Mouse (Mus musculus) megakaryocyte, embryonic 14.5 days (primary cell): ENCODE measurements at regions not wholly inside any gene's neighbourhood (a gene's known extent, or its start where the extent isn't known, plus 50 kb on each side); places are given as distances from the start of the nearest gene placed in this dataset.

Experiments
- H3K27me3 ChIP-seq: replicated peaks from 2 replicates; pipeline ENCODE3; 2012; ENCODE audit warnings: inconsistent platforms
- H3K36me3 ChIP-seq: replicated peaks from 2 replicates; pipeline ENCODE3; 2012; ENCODE audit warnings: low read length, inconsistent platforms, mixed read lengths
- H3K4me1 ChIP-seq: 2 replicates; pipeline ENCODE4 v1.6.1; 2012; ENCODE audit warnings: inconsistent platforms
- H3K4me3 ChIP-seq: replicated peaks from 2 replicates; pipeline ENCODE3; 2012; ENCODE audit warnings: moderate library complexity, mild to moderate bottlenecking, inconsistent platforms
- H3K9me3 ChIP-seq: 2 replicates; pipeline ENCODE4 v1.6.1; 2012; ENCODE audit warnings: inconsistent platforms
- FLI1 ChIP-seq: IDR thresholded peaks from 2 replicates; pipeline ENCODE4 v1.6.1; 2012; ENCODE audit warnings: low read length, inconsistent platforms, mixed read lengths
- GATA1 ChIP-seq: IDR thresholded peaks from 3 replicates; pipeline ENCODE4 v1.6.1; 2012; ENCODE audit warnings: mixed read lengths, low read length, inconsistent platforms, borderline replicate concordance

DNA sequence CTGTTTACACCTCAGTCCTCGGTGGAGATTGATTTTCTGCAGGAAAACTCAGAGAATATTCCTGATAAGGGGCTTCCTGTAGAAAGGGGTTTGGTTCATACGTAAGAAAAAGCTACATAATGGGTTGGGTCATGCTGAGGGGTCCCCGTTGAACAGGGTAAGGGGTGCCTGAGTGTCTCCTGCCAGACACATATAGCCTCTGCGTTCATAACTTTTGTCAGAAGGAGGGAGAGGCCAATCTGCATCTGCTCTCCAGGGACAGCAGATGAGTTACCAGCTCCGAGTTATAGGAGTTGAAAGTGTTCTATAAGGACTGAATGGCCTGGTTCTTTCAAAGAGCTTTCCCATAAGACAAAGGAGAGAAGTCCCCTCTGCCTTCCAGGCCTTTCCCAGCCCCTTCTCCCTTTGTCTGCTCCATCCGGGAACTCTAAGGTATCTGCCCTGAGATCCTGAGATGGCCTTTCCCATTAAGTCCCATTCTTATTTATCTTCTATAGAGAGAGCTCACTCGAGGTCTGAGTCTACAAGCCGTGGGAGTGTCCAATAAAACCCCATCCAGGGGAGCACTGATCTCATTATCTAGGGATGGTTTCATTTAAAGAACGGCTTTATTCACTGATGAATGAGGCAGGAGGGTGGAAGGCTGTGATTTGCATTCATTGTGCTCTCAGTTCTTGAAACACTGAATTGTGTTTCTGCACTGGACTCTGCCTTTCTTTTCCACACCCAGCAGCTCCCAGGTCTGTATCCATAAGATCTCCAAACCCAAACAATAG lies 240.0 kb upstream of the Thbs1 start:
- H3K4me3 ChIP-seq: no peak overlapping the region
- H3K9me3 ChIP-seq: no peaks in the 10 kb centered on the region
- H3K36me3 ChIP-seq: peaks cover 5% of the 10 kb centered on the region
- TF ChIP-seq GATA1 (no peak), FLI1 (no peak)
- peaks cover 4% of the 10 kb centered on the region for H3K27me3 ChIP-seq
- peaks cover 15% of the 10 kb centered on the region for H3K4me1 ChIP-seq

DNA sequence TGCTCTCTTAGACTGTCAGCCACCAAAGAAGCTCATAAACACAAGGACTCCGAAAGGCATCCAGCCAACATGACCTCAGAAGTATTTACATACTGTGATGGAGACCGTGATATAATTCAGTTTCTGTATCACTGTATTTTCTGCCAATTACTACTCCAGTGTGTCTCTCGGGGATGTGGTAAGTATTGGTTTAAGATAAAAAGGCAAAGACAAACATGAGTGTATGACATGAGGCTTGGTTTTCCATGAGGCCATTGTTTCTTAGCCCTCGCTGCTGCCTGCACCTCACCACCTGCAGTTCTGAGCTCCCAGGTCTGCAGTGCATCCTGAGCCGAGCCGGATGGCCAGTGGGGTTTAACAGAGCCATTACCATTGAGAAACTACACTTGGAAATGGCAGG lies 233.9 kb upstream of the Thbs1 start:
- Histone ChIP-seq H3K9me3 (no peaks in the 10 kb centered on the region), H3K27me3 (no peaks in the 10 kb centered on the region), H3K36me3 (peaks cover 5% of the 10 kb centered on the region), H3K4me1 (peaks cover 35% of the 10 kb centered on the region), H3K4me3 (no peak overlapping the region)
- TF ChIP-seq GATA1 (no peak), FLI1 (no peak)

DNA sequence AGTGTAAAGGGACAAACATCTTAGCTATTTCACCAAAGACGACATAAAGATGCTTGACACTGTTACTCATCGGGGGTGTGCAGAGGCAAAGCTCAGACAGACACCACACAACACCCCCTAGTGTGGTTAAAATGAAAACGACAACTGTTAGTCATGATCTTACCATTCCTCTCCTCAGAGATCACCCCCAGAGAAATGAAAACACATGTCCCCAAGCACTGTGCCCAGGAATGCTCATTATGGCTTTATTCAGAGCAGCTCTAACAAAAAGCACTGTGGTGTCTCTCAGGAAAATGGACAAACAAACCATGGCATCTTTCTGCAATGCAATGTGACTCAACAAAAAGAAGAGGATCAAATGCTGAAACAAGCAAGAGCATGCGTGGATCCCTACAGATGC lies 229.5 kb upstream of the Thbs1 start:
- H3K4me1 ChIP-seq: peaks cover 52% of the 10 kb centered on the region
- H3K4me3 ChIP-seq: no peak overlapping the region
- H3K9me3 ChIP-seq: no peaks in the 10 kb centered on the region
- H3K27me3 ChIP-seq: no peaks in the 10 kb centered on the region
- no peak for TF ChIP-seq FLI1
- no peak for TF ChIP-seq GATA1
- H3K36me3 ChIP-seq: peaks cover 2% of the 10 kb centered on the region

DNA sequence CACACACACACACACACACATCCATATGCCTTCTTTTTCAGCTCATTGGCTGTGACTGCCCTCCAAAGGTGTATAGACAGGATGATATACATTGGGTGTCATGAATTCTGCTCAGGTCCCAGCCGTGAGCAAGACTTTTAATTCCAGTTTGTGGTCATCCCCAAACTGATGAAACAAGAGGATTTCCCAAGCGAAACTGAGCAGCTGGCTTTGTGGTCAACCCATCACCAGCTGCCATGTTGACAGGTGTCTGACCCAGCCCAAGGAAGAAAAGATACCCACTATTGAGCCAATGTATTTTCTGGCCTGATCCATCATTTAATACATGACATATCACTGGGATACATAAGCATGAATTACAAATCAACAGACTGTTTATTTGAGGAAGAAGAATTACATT lies 228.8 kb upstream of the Thbs1 start:
- Histone ChIP-seq H3K36me3 (peaks cover 2% of the 10 kb centered on the region), H3K27me3 (no peaks in the 10 kb centered on the region), H3K9me3 (no peaks in the 10 kb centered on the region), H3K4me1 (peaks cover 57% of the 10 kb centered on the region), H3K4me3 (no peak overlapping the region)
- no peak for TF ChIP-seq GATA1
- no peak for TF ChIP-seq FLI1

DNA sequence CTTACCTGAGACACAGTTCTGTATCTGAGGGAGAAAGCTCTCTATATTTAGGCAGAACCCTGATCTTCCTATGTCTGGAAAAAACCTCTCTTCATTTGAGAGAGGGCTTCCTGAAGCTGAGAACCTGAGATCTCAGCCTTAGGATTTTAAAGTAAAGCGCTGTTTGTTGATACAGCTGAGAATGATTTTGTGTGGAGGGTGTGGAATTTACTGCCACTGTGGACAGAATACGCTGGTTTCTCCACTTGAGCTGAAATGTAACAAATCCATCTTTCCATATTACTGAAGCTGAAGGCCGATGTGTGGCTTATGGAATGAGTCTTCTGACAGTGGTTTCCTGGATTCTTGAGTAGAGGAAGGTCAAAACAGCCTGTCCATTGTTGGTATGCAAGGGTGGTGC lies 225.2 kb upstream of the Thbs1 start:
- no peak overlapping the region for H3K4me3 ChIP-seq
- peaks cover 37% of the 10 kb centered on the region for H3K4me1 ChIP-seq
- TF ChIP-seq FLI1 (no peak), GATA1 (no peak)
- no peaks in the 10 kb centered on the region for H3K9me3 ChIP-seq
- no peaks in the 10 kb centered on the region for H3K27me3 ChIP-seq
- peaks cover 2% of the 10 kb centered on the region for H3K36me3 ChIP-seq

DNA sequence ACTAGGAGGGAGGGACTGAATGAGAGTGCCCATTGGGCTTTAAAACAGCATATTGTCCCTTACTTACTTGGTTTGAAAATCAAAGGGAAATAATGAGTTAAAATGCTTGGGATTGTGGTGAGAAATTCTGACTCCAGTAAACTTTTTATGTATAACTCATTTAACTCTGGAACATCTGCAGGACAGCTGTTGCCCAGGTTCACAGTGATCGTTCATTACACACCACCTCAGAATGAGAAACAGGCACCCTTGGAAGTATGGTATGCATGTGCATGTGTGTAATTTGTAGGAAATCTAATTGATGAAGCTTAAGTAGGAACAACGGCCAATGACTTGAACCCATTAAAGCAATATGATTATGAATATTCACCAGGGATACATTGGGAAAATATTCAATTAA lies 210.4 kb upstream of the Thbs1 start:
- Histone ChIP-seq H3K4me1 (peaks cover 11% of the 10 kb centered on the region), H3K36me3 (peaks cover 2% of the 10 kb centered on the region), H3K4me3 (no peak overlapping the region), H3K9me3 (no peaks in the 10 kb centered on the region), H3K27me3 (no peaks in the 10 kb centered on the region)
- TF ChIP-seq GATA1: no peak
- no peak for TF ChIP-seq FLI1

DNA sequence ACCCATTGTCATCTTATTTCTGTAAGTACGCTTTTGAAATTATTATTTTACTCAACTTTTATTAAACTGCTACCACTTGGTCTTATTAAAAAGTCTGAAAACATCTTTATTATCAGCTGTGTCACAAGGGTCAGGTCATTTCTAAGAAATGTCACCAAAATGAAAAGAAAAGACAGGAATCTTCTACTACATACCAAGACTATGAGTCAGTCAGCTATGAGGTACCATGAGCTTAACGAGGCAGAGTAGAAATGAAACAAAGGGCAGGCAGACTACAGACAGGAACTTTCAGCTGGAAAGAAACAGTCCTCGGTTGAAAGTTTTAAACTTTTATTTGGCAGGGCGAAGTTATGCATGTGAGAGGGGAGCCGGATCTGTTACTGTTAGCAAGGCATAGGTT lies 208.8 kb upstream of the Thbs1 start:
- Histone ChIP-seq H3K27me3 (no peaks in the 10 kb centered on the region), H3K36me3 (peaks cover 2% of the 10 kb centered on the region), H3K4me3 (no peak overlapping the region), H3K4me1 (peaks cover 11% of the 10 kb centered on the region), H3K9me3 (no peaks in the 10 kb centered on the region)
- TF ChIP-seq GATA1: no peak
- no peak for TF ChIP-seq FLI1

DNA sequence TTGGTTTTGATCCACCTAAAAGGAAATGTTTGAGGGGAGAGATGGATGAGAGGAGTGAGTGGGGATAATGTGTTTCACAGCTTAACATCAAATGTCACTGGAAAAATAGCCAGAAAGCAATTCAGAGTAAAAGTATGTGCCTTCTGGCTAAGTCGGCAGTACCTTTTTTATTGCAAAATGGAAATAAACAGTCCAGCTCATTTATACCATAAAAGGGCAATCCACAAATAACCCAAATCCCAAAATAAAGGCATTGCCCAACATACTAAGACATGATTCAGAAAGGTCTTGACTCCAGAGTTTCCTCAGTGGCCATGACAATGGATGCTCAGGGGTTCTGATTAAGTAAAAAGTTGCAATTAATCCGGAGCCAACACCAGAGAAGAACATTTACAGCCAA lies 208.0 kb upstream of the Thbs1 start:
- H3K4me3 ChIP-seq: no peak overlapping the region

DNA sequence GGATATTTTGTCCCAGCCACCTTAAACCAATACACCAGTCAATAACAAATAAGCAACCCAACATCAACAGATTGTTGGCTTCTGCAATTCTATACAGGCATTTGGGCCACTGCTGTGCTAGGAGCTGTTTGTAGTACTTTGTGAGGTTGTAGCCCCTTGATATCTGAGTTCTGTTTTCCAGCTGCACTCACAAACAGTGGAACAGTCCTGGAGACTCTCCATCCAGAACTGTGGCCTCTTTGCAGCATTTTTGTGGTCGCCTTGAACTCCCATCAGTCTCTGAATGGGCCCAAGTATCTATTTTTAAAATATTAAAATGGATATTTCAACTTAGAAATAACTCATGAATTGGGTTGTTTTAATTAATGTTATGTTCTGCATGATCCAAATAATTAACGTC lies 205.2 kb upstream of the Thbs1 start:
- Histone ChIP-seq H3K27me3 (no peaks in the 10 kb centered on the region), H3K36me3 (peaks cover 18% of the 10 kb centered on the region), H3K9me3 (no peaks in the 10 kb centered on the region), H3K4me1 (peaks cover 12% of the 10 kb centered on the region; the same call in 1 of the 2 replicates), H3K4me3 (no peak overlapping the region)
- TF ChIP-seq GATA1: no peak
- TF ChIP-seq FLI1: no peak

More for the DNA sequence above, 208.0 kb upstream of the Thbs1 start:
- TF ChIP-seq FLI1: no peak
- no peak for TF ChIP-seq GATA1
- peaks cover 11% of the 10 kb centered on the region for H3K4me1 ChIP-seq
- H3K36me3 ChIP-seq: peaks cover 2% of the 10 kb centered on the region
- no peaks in the 10 kb centered on the region for H3K9me3 ChIP-seq
- no peaks in the 10 kb centered on the region for H3K27me3 ChIP-seq

DNA sequence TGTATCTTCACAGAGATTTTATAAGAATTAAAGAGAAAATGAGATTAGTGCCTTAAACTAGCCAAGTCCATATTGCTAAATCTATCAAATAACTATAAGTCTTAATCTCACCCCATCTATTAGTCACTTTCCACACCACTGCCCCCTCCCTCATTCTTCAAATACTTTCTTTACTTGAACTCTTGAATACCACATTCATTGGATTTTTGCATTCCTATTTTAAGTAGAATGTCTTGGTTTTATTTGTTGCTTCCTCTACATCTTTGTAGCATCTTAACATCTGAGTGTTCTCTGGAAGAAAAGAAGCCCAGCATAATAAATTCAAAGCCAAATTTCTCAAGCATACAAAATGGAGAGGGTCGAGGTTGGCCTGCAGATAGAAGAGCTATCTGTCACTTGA lies 200.9 kb upstream of the Thbs1 start:
- TF ChIP-seq GATA1: no peak
- TF ChIP-seq FLI1: no peak
- H3K9me3 ChIP-seq: no peaks in the 10 kb centered on the region
- H3K4me3 ChIP-seq: no peak overlapping the region
- H3K4me1 ChIP-seq: peaks cover 36% of the 10 kb centered on the region
- H3K36me3 ChIP-seq: peaks cover 40% of the 10 kb centered on the region
- no peaks in the 10 kb centered on the region for H3K27me3 ChIP-seq
